Mouse (Mus musculus) embryonic facial prominence, embryonic 11.5 days (tissue): Measurements from ENCODE around the gene Mt4. TPM values are rescaled to one million over a fixed set of nuclear protein-coding genes. Genes with fewer than 3 reads are reported as not detected.
A peak's percentile ranks its signal among the peaks of the same experiment; 100 is the strongest.

Experiments
- ATAC-seq: fragments of 200-750 bp; cut with Nextera tagmentation; replicated peaks from 2 replicates; pipeline ENCODE4 v1.8.0; 2017; ENCODE audit warnings: low read depth; ENCODE audit not compliant: insufficient number of reproducible peaks, low FRiP score, low TSS enrichment
- DNase-seq: peaks from one replicate; pipeline ENCODE4 v3.0.0-alpha.2; 2015; ENCODE audit warnings: low spot score
- H3K27ac ChIP-seq: fragments of 300-500 bp; sonication (generic); replicated peaks from 2 replicates; pipeline ENCODE4 v1.5.1; 2014; ENCODE audit warnings: mild to moderate bottlenecking, low read depth, low read length, control low read depth
- H3K27me3 ChIP-seq: fragments of 300-500 bp; sonication (generic); 2 replicates; pipeline ENCODE4 v1.6.1; 2014; ENCODE audit warnings: mild to moderate bottlenecking, low read length, moderate library complexity, mixed read lengths; ENCODE audit not compliant: control insufficient read depth, insufficient read depth
- H3K36me3 ChIP-seq: fragments of 300-500 bp; sonication (generic); replicated peaks from 2 replicates; pipeline ENCODE4 v1.6.1; 2014; ENCODE audit warnings: low read depth, mild to moderate bottlenecking, low read length, moderate library complexity, mixed read lengths; ENCODE audit not compliant: control insufficient read depth, insufficient read depth
- H3K4me1 ChIP-seq: fragments of 300-500 bp; sonication (generic); 2 replicates; pipeline ENCODE4 v1.6.1; 2014; ENCODE audit warnings: low read length, mixed read lengths; ENCODE audit not compliant: control insufficient read depth, insufficient read depth
- H3K4me2 ChIP-seq: fragments of 300-500 bp; sonication (generic); 2 replicates; pipeline ENCODE4 v1.6.1; 2014; ENCODE audit warnings: low read depth, mild to moderate bottlenecking, control low read depth, low read length, moderate library complexity
- H3K4me3 ChIP-seq: fragments of 300-500 bp; sonication (generic); 2 replicates; pipeline ENCODE4 v1.5.1; 2014; ENCODE audit warnings: low read depth, low read length, control low read depth
- H3K9ac ChIP-seq: fragments of 300-500 bp; sonication (generic); replicated peaks from 2 replicates; pipeline ENCODE4 v1.6.1; 2014; ENCODE audit warnings: mild to moderate bottlenecking, control low read depth, low read length
- H3K9me3 ChIP-seq: fragments of 300-500 bp; sonication (generic); replicated peaks from 2 replicates; pipeline ENCODE4 v1.6.1; 2016; ENCODE audit warnings: mild to moderate bottlenecking, low read length, inconsistent platforms, mixed read lengths; ENCODE audit not compliant: control insufficient read depth
- WGBS: fragments of 180-500 bp; shearing (Covaris S2); extraction: QIAGEN DNeasy Blood & Tissue Kit; methylation state at CpG from one replicate; pipeline ENCODE4 v1.1.7; 2014; 5-methylcytosine and 5-hydroxymethylcytosine counted together
- polyA plus RNA-seq: library from polyadenylated mRNA; unstranded; fragments of >200 nt; fragmentation: Nextera tagmentation; extraction: Ambion mirVana; gene quantifications from 2 replicates; pipeline ENCODE4 v1.2.1, GENCODE M21; 2014

Mt4 gene
- not detected in 2 replicates for polyA plus RNA-seq

DNA sequence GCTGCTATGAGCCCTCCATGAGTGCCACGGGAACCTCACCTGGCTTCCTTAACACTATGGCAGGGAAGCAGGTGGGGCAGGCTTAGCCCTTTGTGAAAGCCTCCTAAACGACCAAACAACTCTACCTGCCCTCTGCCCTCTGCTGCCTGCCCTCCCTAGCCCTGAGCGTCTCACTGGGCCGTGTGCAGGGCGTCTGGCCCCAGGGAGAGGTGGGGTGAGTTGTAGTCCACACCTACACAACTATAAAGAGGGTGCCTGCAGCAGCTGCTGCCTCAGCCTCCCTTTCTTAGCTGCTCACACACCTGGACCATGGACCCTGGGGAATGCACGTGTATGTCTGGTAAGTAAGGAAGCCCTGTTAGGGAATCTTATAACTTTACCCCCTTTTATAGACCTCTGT, at the start of gene Mt4:
TSS of gene Mt4 (plus strand) at position 265 of the 400 bp plus-strand sequence.
- Histone ChIP-seq H3K27ac (no peak within 1 kb of the TSS), H3K9me3 (no peaks in the 10 kb centered on the region), H3K4me3 (no peak within 1 kb of the TSS), H3K4me1 (no peaks in the 10 kb centered on the region), H3K4me2 (no peak within 1 kb of the TSS), H3K9ac (no peak within 1 kb of the TSS), H3K36me3 (no peaks in the 10 kb centered on the region), H3K27me3 (no peaks in the 10 kb centered on the region)
- DNase-seq (no peak), ATAC-seq (no peak)
- WGBS: 51% methylated on average over 6 of the region's 6 CpGs

DNA sequence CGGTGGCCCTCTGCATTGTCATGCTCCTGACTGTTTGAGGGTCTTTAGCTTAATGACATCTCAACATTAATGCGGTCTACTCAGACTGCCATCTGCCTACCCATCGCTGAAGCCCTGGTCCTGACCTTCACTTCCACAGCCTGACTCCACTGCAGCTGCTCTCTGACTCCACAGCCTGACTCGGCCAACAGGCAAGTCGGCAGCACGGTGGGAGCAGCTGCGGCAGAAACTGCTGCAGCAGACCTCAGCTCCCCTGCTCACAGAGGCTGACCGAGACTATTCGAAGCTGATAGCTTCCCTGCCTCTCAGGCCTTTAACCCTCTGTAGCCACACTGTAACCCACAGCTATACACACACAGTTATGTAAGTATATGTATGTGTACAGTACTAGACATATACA, 49.0 kb upstream of the Mt4 start:
- Histone ChIP-seq H3K36me3 (no peaks in the 10 kb centered on the region), H3K4me2 (no peak overlapping the region), H3K9ac (no peak overlapping the region), H3K4me1 (no peaks in the 10 kb centered on the region), H3K4me3 (no peak overlapping the region), H3K9me3 (no peaks in the 10 kb centered on the region), H3K27ac (no peak overlapping the region), H3K27me3 (no peaks in the 10 kb centered on the region)
- ATAC-seq (no peak), DNase-seq (no peak)
- WGBS: 80% methylated on average over 9 of the region's 9 CpGs

DNA sequence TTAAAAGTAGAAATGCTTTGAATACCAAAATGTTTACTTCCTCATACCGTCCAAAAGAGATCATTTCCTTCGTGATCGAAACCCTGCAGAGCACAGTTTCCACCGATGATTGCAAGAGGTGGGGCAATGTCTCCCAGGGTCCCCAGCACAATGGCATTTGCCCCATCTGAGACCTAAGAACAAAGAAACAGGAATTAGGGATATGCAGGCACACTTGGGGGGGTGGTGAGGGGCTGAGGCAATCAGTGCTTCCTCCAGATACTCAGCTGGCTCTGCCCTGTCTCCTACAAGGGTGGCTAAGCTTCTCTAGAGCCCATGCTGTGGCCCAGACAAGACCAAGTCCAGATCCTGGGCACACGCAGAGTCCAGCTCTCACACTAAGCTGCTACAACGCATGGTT, 47.3 kb upstream of the Mt4 start:
- Histone ChIP-seq H3K36me3 (no peaks in the 10 kb centered on the region), H3K27me3 (no peaks in the 10 kb centered on the region), H3K4me2 (no peak overlapping the region), H3K4me3 (no peak overlapping the region), H3K27ac (no peak overlapping the region), H3K9me3 (no peaks in the 10 kb centered on the region), H3K9ac (no peak overlapping the region), H3K4me1 (no peaks in the 10 kb centered on the region)
- ATAC-seq: no peak
- no peak for DNase-seq
- 66% methylated on average over 6 of the region's 6 CpGs for WGBS

DNA sequence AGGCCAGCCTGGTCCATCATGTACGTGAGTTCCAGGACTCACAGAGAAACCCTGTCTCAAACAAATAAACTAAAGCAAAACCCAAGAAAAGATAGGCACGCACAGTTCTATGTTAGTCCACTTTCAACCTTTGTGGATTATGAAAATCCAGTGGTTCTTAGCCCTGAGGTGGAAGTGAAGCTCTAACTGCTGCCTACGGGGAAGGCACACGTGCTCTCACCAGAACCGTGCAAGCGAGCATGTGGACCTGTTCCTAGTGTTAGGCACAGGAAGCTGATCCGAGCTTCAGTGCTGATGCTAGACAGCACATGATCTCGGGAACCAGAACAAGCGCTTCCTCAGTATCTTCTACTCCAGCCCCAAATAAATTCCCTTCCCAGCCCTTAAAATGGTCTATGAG, 44.1 kb upstream of the Mt4 start:
- ATAC-seq (no peak), DNase-seq (no peak)
- Histone ChIP-seq H3K4me2 (no peak overlapping the region), H3K4me1 (no peaks in the 10 kb centered on the region), H3K9me3 (no peaks in the 10 kb centered on the region), H3K27me3 (no peaks in the 10 kb centered on the region), H3K36me3 (no peaks in the 10 kb centered on the region), H3K4me3 (no peak overlapping the region), H3K9ac (no peak overlapping the region), H3K27ac (no peak overlapping the region)
- 88% methylated on average over 9 of the region's 9 CpGs for WGBS

DNA sequence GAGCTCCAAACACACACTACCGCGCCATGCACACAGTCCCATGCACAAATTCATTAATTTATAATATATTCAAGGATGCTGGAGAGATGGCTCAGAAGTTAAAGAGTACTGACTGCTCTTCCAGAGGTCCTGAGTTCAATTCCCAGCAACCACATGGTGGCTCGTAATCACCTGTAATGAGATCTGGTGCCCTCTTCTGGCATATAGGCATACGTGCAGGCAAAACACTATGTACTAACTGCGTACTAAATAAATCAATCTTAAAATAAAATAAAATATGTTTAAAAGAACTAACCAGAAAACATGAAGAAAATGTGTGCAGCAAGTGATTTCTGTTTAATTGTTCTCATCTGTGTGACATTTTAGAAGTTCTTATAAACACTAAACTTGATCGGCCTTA, 42.7 kb upstream of the Mt4 start:
- Histone ChIP-seq H3K36me3 (no peaks in the 10 kb centered on the region), H3K4me2 (no peak overlapping the region), H3K27me3 (no peaks in the 10 kb centered on the region), H3K4me1 (no peaks in the 10 kb centered on the region), H3K27ac (no peak overlapping the region), H3K9ac (no peak overlapping the region), H3K9me3 (no peaks in the 10 kb centered on the region), H3K4me3 (no peak overlapping the region)
- no peak for ATAC-seq
- WGBS: 76% methylated on average over 6 of the region's 6 CpGs
- no peak for DNase-seq

DNA sequence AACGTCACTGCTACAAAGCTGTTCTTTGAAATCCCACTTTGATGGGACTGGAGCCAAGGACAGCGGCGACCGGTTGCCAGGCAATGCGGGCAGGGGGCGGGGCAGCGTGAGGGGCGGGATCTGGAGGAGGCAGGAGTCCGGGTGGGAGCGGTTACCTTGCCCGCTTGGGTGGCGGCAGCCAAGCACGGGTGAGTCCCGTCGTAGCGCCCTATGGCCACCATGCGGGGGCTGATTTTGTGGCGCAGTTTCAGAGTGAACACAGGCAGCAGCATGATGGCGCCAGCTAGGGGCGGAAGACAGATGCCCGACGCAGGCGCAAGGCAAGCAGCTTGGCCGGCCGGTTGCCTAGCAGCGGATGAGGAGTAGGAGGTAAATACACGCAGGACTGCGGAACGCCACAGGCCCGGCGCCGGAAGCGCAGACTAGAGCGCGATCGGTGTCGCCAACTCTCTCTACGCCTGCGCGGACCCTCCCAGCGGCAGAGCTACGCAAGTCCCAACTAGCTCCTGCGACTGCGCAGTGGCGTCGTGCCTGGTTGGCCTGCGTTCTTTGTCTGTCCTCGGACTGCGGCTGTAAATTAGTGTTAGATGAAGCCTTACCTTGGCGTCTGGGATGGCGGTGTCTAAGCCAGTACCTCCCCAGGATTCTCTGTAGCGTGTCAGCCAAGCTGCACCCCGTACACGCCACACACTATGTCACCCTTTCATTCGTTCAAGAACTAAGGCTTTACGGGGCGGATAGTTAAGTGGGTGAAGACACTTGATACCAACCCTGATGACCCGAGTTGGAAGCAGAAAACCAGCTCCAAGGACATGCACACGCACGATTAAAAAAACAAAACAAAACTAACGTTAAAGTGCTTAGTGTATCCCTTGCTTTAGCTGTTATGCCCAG, 38.7 kb upstream of the Mt4 start, which contains the start of gene Bbs2:
TSS of gene Bbs2 (minus strand) at position 848 of the 894 bp plus-strand sequence.
- peak within 1 kb of the TSS; percentile 68 for H3K9ac ChIP-seq
- WGBS: under 1% methylated on average over 61 of the region's 61 CpGs
- H3K36me3 ChIP-seq: no peaks in the 10 kb centered on the region
- H3K4me3 ChIP-seq: peak within 1 kb of the TSS; percentile 50
- H3K27ac ChIP-seq: peak within 1 kb of the TSS; percentile 88
- DNase-seq (peak; percentile 100), ATAC-seq (peak; percentile 99)
- H3K4me2 ChIP-seq: peak within 1 kb of the TSS; percentile 55
- no peaks in the 10 kb centered on the region for H3K27me3 ChIP-seq
- H3K9me3 ChIP-seq: no peaks in the 10 kb centered on the region
- no peaks in the 10 kb centered on the region for H3K4me1 ChIP-seq

DNA sequence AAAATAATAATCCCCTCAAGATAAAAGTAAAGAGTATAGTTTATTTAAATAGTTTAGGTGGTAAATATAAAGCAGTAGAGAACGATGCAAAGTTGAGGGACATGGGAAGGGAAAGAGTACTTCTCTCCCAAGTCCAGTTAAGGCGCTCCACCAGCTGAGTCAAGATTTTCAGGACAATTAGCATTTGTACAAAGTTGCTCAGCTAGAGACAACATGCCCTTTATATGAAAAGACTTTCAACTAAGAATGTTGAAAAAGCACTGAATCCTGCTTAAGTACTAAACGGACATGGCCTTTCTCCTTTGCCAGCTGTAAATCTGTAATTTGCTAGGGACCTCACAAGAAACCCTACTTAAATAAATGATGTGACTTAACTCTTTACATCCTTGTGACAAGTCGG, 38.0 kb upstream of the Mt4 start:
- no peak for DNase-seq
- 40% methylated on average over 4 of the region's 4 CpGs for WGBS
- no peaks in the 10 kb centered on the region for H3K27me3 ChIP-seq
- no peak overlapping the region; the same call in 1 of the 2 replicates for H3K4me2 ChIP-seq
- no peak overlapping the region for H3K4me3 ChIP-seq
- H3K27ac ChIP-seq: no peak overlapping the region
- ATAC-seq: no peak
- H3K4me1 ChIP-seq: no peaks in the 10 kb centered on the region
- H3K9me3 ChIP-seq: no peaks in the 10 kb centered on the region
- peak overlapping the region; percentile 68; the same call in 1 of the 2 replicates for H3K9ac ChIP-seq
- H3K36me3 ChIP-seq: no peaks in the 10 kb centered on the region

DNA sequence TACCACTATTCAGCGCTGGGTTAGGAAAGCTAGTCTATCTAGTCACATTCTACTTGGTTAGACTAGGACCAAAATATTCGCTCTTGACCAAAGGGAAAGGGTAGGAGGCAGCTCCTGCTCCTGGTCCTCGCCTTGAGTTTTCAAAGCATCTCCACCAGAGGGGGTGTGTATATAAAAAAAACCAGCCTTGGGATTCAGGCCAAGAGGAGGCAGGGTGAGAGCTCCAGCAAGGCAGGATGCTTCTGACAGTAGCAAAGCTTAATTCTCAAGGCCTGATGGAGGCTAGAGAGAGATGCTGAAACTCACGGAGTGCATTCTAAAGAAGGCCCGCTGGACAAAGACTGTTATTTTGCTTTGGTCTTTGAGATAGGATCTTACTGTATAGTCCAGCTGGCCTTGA, 32.9 kb upstream of the Mt4 start:
- ATAC-seq: no peak
- DNase-seq: no peak
- Histone ChIP-seq H3K36me3 (no peaks in the 10 kb centered on the region), H3K9ac (no peak overlapping the region), H3K4me1 (no peaks in the 10 kb centered on the region), H3K27me3 (no peaks in the 10 kb centered on the region), H3K4me2 (no peak overlapping the region), H3K27ac (no peak overlapping the region), H3K4me3 (no peak overlapping the region), H3K9me3 (no peaks in the 10 kb centered on the region)
- WGBS: 57% methylated on average over 5 of the region's 5 CpGs
